Mouse (Mus musculus): ENCODE measurements at regions not wholly inside any gene's neighbourhood (a gene's known extent, or its start where the extent isn't known, plus 50 kb on each side); places are given as distances from the start of the nearest gene placed in this dataset.

GRCm38 (mm10) chr9:35330386-35330785, 62.7 kb downstream of the Rpusd4 start:
- TF ChIP-seq CTCF (IDR thresholded peaks at IDR 0.05; ENCODE audit: borderline replicate concordance, insufficient read depth, low read depth, low read length) (no peak), POLR2A (IDR thresholded peaks at IDR 0.05; ENCODE audit: borderline replicate concordance, insufficient read depth, low read length) (no peak)
